Mouse (Mus musculus) kidney, postnatal 14 days (tissue): ENCODE data around the gene Tnxb.
"Not testable (repeated sequence)": the region's sequence is repeated elsewhere in the genome, so short reads cannot be mapped to it uniquely, and the experiment has no call there.

Experiments
- DNase-seq: peaks from one replicate; pipeline ENCODE4 v3.0.0; 2022; ENCODE audit warnings: mixed read lengths

Gene Tnxb

DNA sequence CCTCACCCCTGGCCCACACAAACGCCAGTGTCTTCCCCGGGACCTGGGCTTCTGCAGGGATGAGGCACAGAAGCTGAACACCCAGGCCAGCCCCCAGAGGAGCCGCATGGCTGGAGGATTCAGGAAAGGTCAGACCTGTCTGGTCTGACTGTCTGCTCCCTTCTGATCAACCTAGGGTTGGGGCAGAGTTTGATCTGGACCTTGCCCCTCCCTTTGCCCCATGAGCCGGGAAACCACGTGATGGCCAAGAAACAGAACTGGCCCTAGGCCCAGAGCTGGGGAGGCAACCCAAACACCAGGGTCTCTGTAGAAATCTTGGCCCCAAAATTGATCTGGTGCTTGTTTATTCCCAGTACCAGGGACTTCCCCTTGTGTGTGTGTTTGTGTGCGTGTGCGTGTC is 73.4 kb downstream of the Tnxb start, which contains the start of gene C4b:
TSS of gene C4b (minus strand) at position 164 of the 400 bp plus-strand sequence.
- DNase-seq, result no peak

- DNase-seq, result no peak
Measured at GRCm38 (mm10) chr17:34744206-34744605, 73.9 kb downstream of the Tnxb start.

GRCm38 (mm10) chr17:34744611-34745010 is 74.3 kb downstream of the Tnxb start:
- not testable (repeated sequence) for DNase-seq

DNA sequence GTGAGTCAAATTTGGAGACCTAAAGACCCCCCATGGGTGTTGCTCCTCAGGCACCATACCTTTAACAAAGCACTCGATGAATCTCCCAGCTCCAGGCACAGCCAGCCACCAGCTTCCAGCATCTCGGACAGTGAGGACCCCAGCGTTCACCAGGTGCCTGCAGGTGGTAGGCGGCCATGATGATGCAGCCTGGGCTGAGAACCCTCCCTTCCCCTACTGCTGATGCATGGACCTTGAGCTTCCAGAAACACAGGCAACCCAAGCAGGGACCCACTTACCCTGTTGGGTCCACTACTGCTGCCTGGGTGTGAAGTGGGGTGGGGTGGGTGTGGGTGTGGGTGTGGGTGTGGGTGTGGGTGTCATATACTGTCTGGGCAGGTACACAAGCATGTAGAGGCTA is 74.8 kb downstream of the Tnxb start:
- not testable (repeated sequence) for DNase-seq

DNA sequence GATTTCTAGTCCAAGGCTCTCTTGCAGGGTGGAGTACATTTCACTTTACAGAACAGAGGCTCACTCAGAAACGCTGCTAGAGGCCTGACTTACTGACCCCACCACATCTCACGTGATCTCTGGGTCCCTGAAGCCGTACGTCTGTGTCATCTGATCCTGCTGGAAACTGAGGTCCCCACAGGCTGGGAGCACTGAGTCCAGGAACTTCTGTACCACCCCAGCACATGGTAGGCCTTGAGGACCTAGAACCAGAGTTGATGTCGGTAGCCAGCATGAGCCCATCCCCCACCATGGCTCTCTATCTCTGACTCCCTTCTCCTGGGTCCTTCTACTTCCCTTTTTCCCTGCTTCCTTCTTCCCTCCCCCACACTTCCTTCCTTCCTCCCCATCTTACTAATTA is 76.2 kb downstream of the Tnxb start:
- DNase-seq, result no peak

- DNase-seq, result no peak
Measured at GRCm38 (mm10) chr17:34761471-34761870, 91.1 kb downstream of the Tnxb start.
